12 mouse cellular contexts compared by ENCODE assay signal in genomic region chr9:71396784-71397183, GRCm38 (mm10).
A peak's percentile ranks its signal among the peaks of the same experiment; 100 is the strongest.
DNase-seq lines count a peak whose midpoint lies in the region; ATAC-seq and TF ChIP-seq lines count a peak whose summit lies in the region.
"Had no signal": no experiment of that assay in that cellular context is flagged by ENCODE, and none has a peak within 500 bp of the region (broad histone marks: within the 10 kb centered on the region; RNA-seq: fewer than 3 reads in every experiment).

No protein-coding gene starts in this region.

- WGBS in intestine, embryonic 15.5 days = 39% methylated on average over 7 of the region's 7 CpGs
- 47% methylated on average over 7 of the region's 7 CpGs for WGBS in intestine, embryonic 16.5 days

- TF ChIP-seq CTCF in brain, embryonic 14.5 days (IDR thresholded peaks at IDR 0.05; ENCODE audit: borderline replicate concordance, extremely low read depth, insufficient read depth, insufficient read length) = no peak
- TF ChIP-seq CTCF in gastrocnemius, adult 2 months (IDR thresholded peaks at IDR 0.05) = no peak

- H3K4me2 ChIP-seq in intestine, embryonic 15.5 days (replicated peaks) = no peak overlapping the region
- no peak overlapping the region for H3K4me2 ChIP-seq in intestine, embryonic 16.5 days (ENCODE audit: low read depth, low read length)
- H3K4me2 ChIP-seq: liver, embryonic 15.5 days had no signal

- no peaks in the 10 kb centered on the region for H3K36me3 ChIP-seq in intestine, embryonic 15.5 days
- H3K36me3 ChIP-seq in intestine, embryonic 16.5 days (ENCODE audit: control insufficient read depth, insufficient read depth, low read length) = no peaks in the 10 kb centered on the region
- H3K36me3 ChIP-seq: embryonic facial prominence, embryonic 10.5 days; liver, embryonic 15.5 days had no signal

- TF ChIP-seq POLR2A in brain, embryonic 14.5 days (IDR thresholded peaks at IDR 0.05; ENCODE audit: borderline replicate concordance, extremely low read depth, insufficient read depth, insufficient read length, poor library complexity, severe bottlenecking) = no peak

- peaks cover 14% of the 10 kb centered on the region; the same call in 1 of the 2 replicates for H3K4me1 ChIP-seq in intestine, embryonic 15.5 days (replicated peaks)
- peaks cover 11% of the 10 kb centered on the region; the same call in 1 of the 2 replicates for H3K4me1 ChIP-seq in intestine, embryonic 16.5 days (ENCODE audit: control insufficient read depth, insufficient read depth, low read length)
- H3K4me1 ChIP-seq: liver, embryonic 15.5 days had no signal

- intact Hi-C loops in gastrocnemius, adult 2 months (cut with DNase I) = no loop called here

- no peak overlapping the region for H3K27ac ChIP-seq in intestine, embryonic 15.5 days
- H3K27ac ChIP-seq in intestine, embryonic 16.5 days (ENCODE audit: low read length) = no peak overlapping the region
- H3K27ac ChIP-seq in gastrocnemius, adult 2 months = 0 out of 2 replicates have a peak overlapping the region, but pooled peaks have one; percentile 24
- H3K27ac ChIP-seq: embryonic facial prominence, embryonic 10.5 days; liver, embryonic 15.5 days had no signal

- peak; percentile 39 for ATAC-seq in intestine, embryonic 15.5 days
- no peak; the same call in 1 of the 2 replicates for ATAC-seq in intestine, embryonic 16.5 days

- no peaks in the 10 kb centered on the region for H3K9me3 ChIP-seq in intestine, embryonic 15.5 days
- H3K9me3 ChIP-seq in intestine, embryonic 16.5 days (ENCODE audit: control insufficient read depth, low read length) = no peaks in the 10 kb centered on the region
- H3K9me3 ChIP-seq: embryonic facial prominence, embryonic 10.5 days; liver, embryonic 15.5 days had no signal

- no peaks in the 10 kb centered on the region for H3K27me3 ChIP-seq in intestine, embryonic 15.5 days (replicated peaks)
- no peaks in the 10 kb centered on the region for H3K27me3 ChIP-seq in intestine, embryonic 16.5 days (replicated peaks; ENCODE audit: control insufficient read depth, insufficient read depth, low read length)
- H3K27me3 ChIP-seq: liver, embryonic 15.5 days had no signal

- DNase-seq in brain, embryonic 14.5 days (ENCODE audit: low read depth) = peak; percentile 37
- DNase-seq in gastrocnemius, adult 2 months = peak; percentile 35
- peak; percentile 43 to 60 for DNase-seq in kidney, postnatal 4 days
- DNase-seq in spleen, adult 18-20 months = no peak
- DNase-seq in left cerebral cortex, adult 8-10 months (ENCODE audit: low spot score in 2 of 2) = no peak
- DNase-seq in right cerebral cortex, postnatal 14 days = no peak
- DNase-seq: adrenal gland, adult 8-10 months had no signal

- H3K4me3 ChIP-seq in intestine, embryonic 15.5 days (replicated peaks) = no peak overlapping the region
- H3K4me3 ChIP-seq in intestine, embryonic 16.5 days (ENCODE audit: low read length) = no peak overlapping the region
- H3K4me3 ChIP-seq in gastrocnemius, adult 2 months = no peak overlapping the region
- H3K4me3 ChIP-seq: embryonic facial prominence, embryonic 10.5 days; liver, embryonic 15.5 days; myocyte had no signal

- no peak overlapping the region for H3K9ac ChIP-seq in intestine, embryonic 15.5 days
- no peak overlapping the region for H3K9ac ChIP-seq in intestine, embryonic 16.5 days (ENCODE audit: low read depth, low read length)
- H3K9ac ChIP-seq: liver, embryonic 15.5 days had no signal

Comparison
In these comparisons a context has a peak if more than half of its experiments do, and no peak if none do; other contexts are left out.
1. DNase-seq: peak in brain, embryonic 14.5 days (single experiment), gastrocnemius, adult 2 months (single experiment) and kidney, postnatal 4 days (2 of 2); none in spleen, adult 18-20 months (0 of 2), left cerebral cortex, adult 8-10 months (0 of 2) and right cerebral cortex, postnatal 14 days (single experiment).